Mouse (Mus musculus): ENCODE results near the gene Gm3411. TPM values are rescaled to one million over a fixed set of nuclear protein-coding genes. Genes with fewer than 3 reads are reported as not detected.
"Not testable (repeated sequence)": the region's sequence is repeated elsewhere in the genome, so short reads cannot be mapped to it uniquely, and the experiment has no call there.

Gm3411 gene
- under 1 TPM in 2 of 4 experiments, not detected in 2; 0.31 to 0.92 TPM for total RNA-seq (2022)

GRCm38 (mm10) chr14:6286931-6287715 is at the start of gene Gm3411:
Gene Gm3411 (minus strand): TSS chr14:6287250.
- DNase-seq, result peak; percentile 14

GRCm38 (mm10) chr14:6304743-6305142 is 17.7 kb upstream of the Gm3411 start, which contains the start of gene Gm21103:
Gene Gm21103 (minus strand): TSS chr14:6304843.
- not testable (repeated sequence) for DNase-seq

GRCm38 (mm10) chr14:6219192-6219591 is 67.9 kb downstream of the Gm3411 start, which contains the start of gene Gm21560:
Gene Gm21560 (minus strand): TSS chr14:6219292.
- not testable (repeated sequence) for DNase-seq

Other genes with a start within 250 kb of the Gm3411 start
- not detected for gene Gm6337, start 229.0 kb downstream of the Gm3411 start, total RNA-seq (2022)
- under 1 TPM in 2 of 4 experiments, not detected in 2; 0.31 to 0.34 TPM for gene Gm8206, start 193.3 kb downstream of the Gm3411 start, total RNA-seq (2022)
- under 1 TPM in 2 of 4 experiments, not detected in 2; 0.43 to 0.48 TPM for gene Gm3468, start 178.6 kb downstream of the Gm3411 start, total RNA-seq (2022)
- not detected for gene Gm3476, start 161.4 kb downstream of the Gm3411 start, total RNA-seq (2022)
- gene Gm21560, start 68.0 kb downstream of the Gm3411 start, total RNA-seq (2022), result not detected
- gene Gm21103, start 17.6 kb upstream of the Gm3411 start, total RNA-seq (2022), result not detected
- gene Gm3618, start 56.4 kb upstream of the Gm3411 start, total RNA-seq (2022), result not detected
- gene Gm16440, start 103.1 kb upstream of the Gm3411 start, total RNA-seq (2022), result not detected
- not detected for gene Gm3591, start 125.2 kb upstream of the Gm3411 start, total RNA-seq (2022)
- not detected for gene Gm3594, start 157.4 kb upstream of the Gm3411 start, total RNA-seq (2022)